Mouse (Mus musculus) ES-E14 (cell line): ENCODE data around the gene Muc1. TPM values are rescaled to one million over a fixed set of nuclear protein-coding genes. Genes with fewer than 3 reads are reported as not detected.
"Not testable (repeated sequence)": the region's sequence is repeated elsewhere in the genome, so short reads cannot be mapped to it uniquely, and the experiment has no call there.

Experiments used
- DNase-seq: peaks from one replicate; pipeline ENCODE4 v3.0.0-alpha.2; 2013; ENCODE audit warnings: low read depth, low spot score
- H3K27ac ChIP-seq: 2 replicates; pipeline ENCODE4 v1.5.1; 2012; ENCODE audit warnings: low read depth, mild to moderate bottlenecking, low read length, moderate library complexity, mixed read lengths; ENCODE audit not compliant: poor library complexity, insufficient read depth, severe bottlenecking
- H3K36me3 ChIP-seq: 2 replicates; pipeline ENCODE4 v1.6.1; 2012; ENCODE audit warnings: mild to moderate bottlenecking, low read length, moderate library complexity, mixed read lengths; ENCODE audit not compliant: control insufficient read depth, poor library complexity, insufficient read depth, severe bottlenecking
- H3K4me1 ChIP-seq, 2 experiments: fragments of 150-350 bp in 1 of 2; sonication (generic) in 1 of 2; 2 replicates each; pipeline ENCODE4 v1.6.1; 2012; ENCODE audit warnings: low read length in 2 of 2, mild to moderate bottlenecking in 1 of 2, mixed read lengths in 1 of 2; ENCODE audit not compliant: control insufficient read depth in 2 of 2, insufficient read depth in 2 of 2, poor library complexity in 1 of 2
- H3K4me3 ChIP-seq, 2 experiments: fragments of 150-350 bp in 1 of 2; sonication (generic) in 1 of 2; 2 replicates each; pipeline ENCODE4 v1.5.1; 2012; ENCODE audit warnings: low read length in 2 of 2, low read depth in 1 of 2, mild to moderate bottlenecking in 1 of 2, mixed read lengths in 1 of 2; ENCODE audit not compliant: insufficient read depth in 1 of 2, poor library complexity in 1 of 2, severe bottlenecking in 1 of 2
- H3K9ac ChIP-seq: 2 replicates; pipeline ENCODE4 v1.6.1; 2012; ENCODE audit warnings: low read depth, mild to moderate bottlenecking, low read length, mixed read lengths; ENCODE audit not compliant: poor library complexity, insufficient read depth, severe bottlenecking
- H3K9me3 ChIP-seq: fragments of 150-350 bp; sonication (generic); 2 replicates; pipeline ENCODE4 v1.6.1; 2012; ENCODE audit warnings: low read depth, mild to moderate bottlenecking, low read length; ENCODE audit not compliant: control insufficient read depth, insufficient read depth
- CHD2 ChIP-seq: IDR thresholded peaks from 2 replicates; pipeline ENCODE4 v1.6.1; 2014; ENCODE audit warnings: mild to moderate bottlenecking, low read depth, low read length, inconsistent platforms
- HCFC1 ChIP-seq: IDR thresholded peaks from 2 replicates; pipeline ENCODE4 v1.6.1; 2012; ENCODE audit warnings: low read length, inconsistent platforms, borderline replicate concordance; ENCODE audit not compliant: insufficient read depth
- MAFK ChIP-seq: IDR thresholded peaks from 2 replicates; pipeline ENCODE4 v1.6.1; 2014; ENCODE audit warnings: mild to moderate bottlenecking, low read depth, low read length, inconsistent platforms; ENCODE audit not compliant: insufficient read depth
- ZC3H11A ChIP-seq: IDR thresholded peaks from 2 replicates; pipeline ENCODE4 v1.6.1; 2012; ENCODE audit warnings: low read depth, mild to moderate bottlenecking, inconsistent platforms, low read length, borderline replicate concordance
- ZNF384 ChIP-seq: IDR thresholded peaks from 2 replicates; pipeline ENCODE4 v1.6.1; 2012; ENCODE audit warnings: low read depth, low read length, inconsistent platforms
- in situ Hi-C, 2 experiments: fragments of 600-800 bp; cut with MboI; formaldehyde crosslinking; loops; one replicate each; pipeline ENCODE4 v1.15.1; 2025; ENCODE audit warnings: low sequenced_read_pairs in 2 of 2, inconsistent platforms in 1 of 2; ENCODE audit not compliant: unreplicated experiment in 2 of 2
- total RNA-seq: library from RNA; depleted of rRNA; stranded (reverse); fragments of 300-350 nt; gene quantifications from 2 replicates; pipeline ENCODE4 v1.2.3, GENCODE M21; 2012

Gene Muc1
- total RNA-seq, 1 experiment, result 3.0 TPM

GRCm38 (mm10) chr3:89216407-89216806 lies 12.4 kb upstream of the Muc1 start:
- H3K9me3 ChIP-seq, H3K27ac ChIP-seq, H3K36me3 ChIP-seq, H3K4me3 ChIP-seq, H3K9ac ChIP-seq, in situ Hi-C loops, DNase-seq: not testable (repeated sequence)
- peak; percentile 91 for TF ChIP-seq ZNF384
- H3K4me1 ChIP-seq, result peaks cover 3 to 17% of the 10 kb centered on the region in 2 experiments; a peak in 2 of 4 replicates

GRCm38 (mm10) chr3:89218271-89218670 lies 10.6 kb upstream of the Muc1 start:
- Histone ChIP-seq H3K4me3 (no peak overlapping the region), H3K9me3 (no peaks in the 10 kb centered on the region), H3K9ac (no peak overlapping the region), H3K27ac (no peak overlapping the region), H3K36me3 (peaks cover 13% of the 10 kb centered on the region; the same call in 1 of the 2 replicates), H3K4me1 (peaks cover 0 to 17% of the 10 kb centered on the region in 2 experiments; a peak in 2 of 4 replicates)
- TF ChIP-seq HCFC1 (no peak), ZC3H11A (no peak), CHD2 (no peak), ZNF384 (no peak), MAFK (no peak)
- no peak for DNase-seq
- in situ Hi-C loops, result no loop called here

- no peak overlapping the region for H3K9ac ChIP-seq
- peaks cover 16% of the 10 kb centered on the region; the same call in 1 of the 2 replicates for H3K36me3 ChIP-seq
- DNase-seq, result no peak
- peaks cover 0 to 23% of the 10 kb centered on the region in 2 experiments; a peak in 3 of 4 replicates for H3K4me1 ChIP-seq
- H3K27ac ChIP-seq, result no peak overlapping the region
- in situ Hi-C loops, result no loop called here
- TF ChIP-seq MAFK, result no peak
- no peak overlapping the region for H3K4me3 ChIP-seq
- no peaks in the 10 kb centered on the region for H3K9me3 ChIP-seq
Observed at GRCm38 (mm10) chr3:89219546-89219945, 9.3 kb upstream of the Muc1 start.

- Histone ChIP-seq H3K9me3 (no peaks in the 10 kb centered on the region), H3K4me3 (no peak overlapping the region), H3K27ac (no peak overlapping the region), H3K9ac (no peak overlapping the region), H3K4me1 (peaks cover 6 to 24% of the 10 kb centered on the region in 2 experiments), H3K36me3 (peaks cover 16% of the 10 kb centered on the region; the same call in 1 of the 2 replicates)
- no peak for DNase-seq
- TF ChIP-seq ZC3H11A (no peak), ZNF384 (no peak)
- in situ Hi-C loops, result no loop called here
Observed at GRCm38 (mm10) chr3:89221167-89221566, 7.7 kb upstream of the Muc1 start.

GRCm38 (mm10) chr3:89224796-89225195 lies 4.1 kb upstream of the Muc1 start:
- H3K9ac ChIP-seq, result peak overlapping the region; percentile 68
- TF ChIP-seq ZC3H11A (no peak), HCFC1 (no peak), CHD2 (no peak), ZNF384 (no peak), MAFK (no peak)
- no peak for DNase-seq
- H3K4me1 ChIP-seq, result peaks cover 13 to 35% of the 10 kb centered on the region in 2 experiments
- H3K9me3 ChIP-seq, result no peaks in the 10 kb centered on the region
- peaks cover 13% of the 10 kb centered on the region; the same call in 1 of the 2 replicates for H3K36me3 ChIP-seq
- H3K4me3 ChIP-seq, result peak overlapping the region in 1 of 2 experiments; percentile 47; a peak in 2 of 4 replicates
- peak overlapping the region; percentile 86; the same call in 1 of the 2 replicates for H3K27ac ChIP-seq
- in situ Hi-C loops, result no loop called here
